Mouse (Mus musculus) forebrain, embryonic 13.5 days (tissue): ENCODE measurements around the gene Ccdc114. TPM values are rescaled to one million over a fixed set of nuclear protein-coding genes. Genes with fewer than 3 reads are reported as not detected.
"Not testable (repeated sequence)": the region's sequence is repeated elsewhere in the genome, so short reads cannot be mapped to it uniquely, and the experiment has no call there.

Experiments used
- ATAC-seq: fragments of 200-750 bp; cut with Nextera tagmentation; 2 replicates; pipeline ENCODE4 v1.8.0; 2017
- H3K27ac ChIP-seq: fragments of 300-500 bp; sonication (generic); 2 replicates; pipeline ENCODE4 v1.5.1; 2015; ENCODE audit warnings: inconsistent platforms, mild to moderate bottlenecking, moderate library complexity
- H3K27me3 ChIP-seq: fragments of 300-500 bp; sonication (generic); 2 replicates; pipeline ENCODE4 v1.6.1; 2015; ENCODE audit warnings: mild to moderate bottlenecking, inconsistent platforms
- H3K36me3 ChIP-seq: fragments of 300-500 bp; sonication (generic); 2 replicates; pipeline ENCODE4 v1.6.1; 2015; ENCODE audit warnings: mild to moderate bottlenecking, inconsistent platforms; ENCODE audit not compliant: poor library complexity, severe bottlenecking
- H3K4me1 ChIP-seq: fragments of 300-500 bp; sonication (generic); 2 replicates; pipeline ENCODE4 v1.6.1; 2015; ENCODE audit warnings: inconsistent platforms
- H3K4me2 ChIP-seq: fragments of 300-500 bp; sonication (generic); 2 replicates; pipeline ENCODE4 v1.6.1; 2015; ENCODE audit warnings: inconsistent platforms, mild to moderate bottlenecking, moderate library complexity
- H3K4me3 ChIP-seq: fragments of 300-500 bp; sonication (generic); 2 replicates; pipeline ENCODE4 v1.5.1; 2015; ENCODE audit warnings: mild to moderate bottlenecking, inconsistent platforms
- H3K9ac ChIP-seq: fragments of 300-500 bp; sonication (generic); 2 replicates; pipeline ENCODE4 v1.6.1; 2015; ENCODE audit warnings: mild to moderate bottlenecking, inconsistent platforms
- H3K9me3 ChIP-seq: fragments of 300-500 bp; sonication (generic); replicated peaks from 2 replicates; pipeline ENCODE4 v1.6.1; 2016; ENCODE audit warnings: inconsistent platforms
- WGBS: fragments of 180-500 bp; shearing (Covaris S2); methylation state at CpG from one replicate; pipeline ENCODE4 v1.1.7; 2015; 5-methylcytosine and 5-hydroxymethylcytosine counted together
- polyA plus RNA-seq: library from polyadenylated mRNA; unstranded; fragments of >200 nt; fragmentation: Nextera tagmentation; extraction: Ambion mirVana; gene quantifications from 2 replicates; pipeline ENCODE4 v1.2.1, GENCODE M21; 2015

Gene Ccdc114
- polyA plus RNA-seq = 2.5 and 3.5 TPM in 2 replicates

- H3K4me2 ChIP-seq = peak within 1 kb of the TSS; percentile 65
- H3K27ac ChIP-seq = peak within 1 kb of the TSS; percentile 57
- peak within 1 kb of the TSS; percentile 44 for H3K4me3 ChIP-seq
- H3K9ac ChIP-seq = peak within 1 kb of the TSS; percentile 44
- WGBS = 10% methylated on average over 24 of the region's 24 CpGs
- H3K4me1 ChIP-seq = peaks cover 10% of the 10 kb centered on the region
- peaks cover 15% of the 10 kb centered on the region for H3K27me3 ChIP-seq
- 0 out of 2 replicates have a peak, but pooled peaks cover 5% of the 10 kb centered on the region for H3K9me3 ChIP-seq
- ATAC-seq = peak; percentile 7; the same call in 1 of the 2 replicates
- no peaks in the 10 kb centered on the region for H3K36me3 ChIP-seq
Measured at GRCm38 (mm10) chr7:45923762-45924428, at the start of gene Ccdc114. Gene Ccdc114 (plus strand): TSS chr7:45924072.

- WGBS = 95% methylated on average over 7 of the region's 7 CpGs
- Histone ChIP-seq H3K36me3 (peaks cover 74% of the 10 kb centered on the region), H3K4me2 (no peak overlapping the region), H3K27ac (no peak overlapping the region), H3K4me1 (peaks cover 18% of the 10 kb centered on the region), H3K27me3 (no peaks in the 10 kb centered on the region), H3K9ac (no peak overlapping the region), H3K4me3 (no peak overlapping the region), H3K9me3 (no peaks in the 10 kb centered on the region)
- ATAC-seq = no peak
Measured at GRCm38 (mm10) chr7:45876895-45877294, 47.0 kb upstream of the Ccdc114 start.

- H3K27ac ChIP-seq, H3K27me3 ChIP-seq, ATAC-seq, H3K4me3 ChIP-seq, H3K9me3 ChIP-seq, H3K4me2 ChIP-seq, H3K9ac ChIP-seq: not testable (repeated sequence)
- Histone ChIP-seq H3K4me1 (peaks cover 18% of the 10 kb centered on the region), H3K36me3 (peaks cover 88% of the 10 kb centered on the region)
- WGBS = 96% methylated on average over 1 of the region's 1 CpGs
Measured at GRCm38 (mm10) chr7:45878278-45878677, 45.6 kb upstream of the Ccdc114 start, which contains the start of gene Grin2d. Gene Grin2d (minus strand): TSS chr7:45878378.

GRCm38 (mm10) chr7:45880531-45880930 lies 43.3 kb upstream of the Ccdc114 start:
- peaks cover 96% of the 10 kb centered on the region for H3K36me3 ChIP-seq
- H3K9ac ChIP-seq = no peak overlapping the region
- H3K4me1 ChIP-seq = no peaks in the 10 kb centered on the region
- H3K4me2 ChIP-seq = no peak overlapping the region
- no peaks in the 10 kb centered on the region for H3K9me3 ChIP-seq
- WGBS = 97% methylated on average over 4 of the region's 4 CpGs
- ATAC-seq = no peak
- no peak overlapping the region for H3K27ac ChIP-seq
- no peak overlapping the region for H3K4me3 ChIP-seq
- no peaks in the 10 kb centered on the region for H3K27me3 ChIP-seq

GRCm38 (mm10) chr7:45881011-45881410 lies 42.9 kb upstream of the Ccdc114 start:
- no peak overlapping the region for H3K27ac ChIP-seq
- H3K4me3 ChIP-seq = no peak overlapping the region
- WGBS = 88% methylated on average over 2 of the region's 2 CpGs
- no peak for ATAC-seq
- H3K36me3 ChIP-seq = peaks cover 96% of the 10 kb centered on the region
- H3K9ac ChIP-seq = no peak overlapping the region
- no peaks in the 10 kb centered on the region for H3K4me1 ChIP-seq
- H3K4me2 ChIP-seq = no peak overlapping the region
- H3K9me3 ChIP-seq = no peaks in the 10 kb centered on the region
- no peaks in the 10 kb centered on the region for H3K27me3 ChIP-seq

- Histone ChIP-seq H3K4me1 (no peaks in the 10 kb centered on the region), H3K27ac (no peak overlapping the region), H3K9ac (peak overlapping the region; percentile 26; the same call in 1 of the 2 replicates), H3K36me3 (peaks cover 41% of the 10 kb centered on the region), H3K4me2 (no peak overlapping the region), H3K4me3 (no peak overlapping the region), H3K27me3 (no peaks in the 10 kb centered on the region), H3K9me3 (no peaks in the 10 kb centered on the region)
- WGBS = 71% methylated on average over 3 of the region's 3 CpGs
- no peak for ATAC-seq
Measured at GRCm38 (mm10) chr7:45887246-45887645, 36.6 kb upstream of the Ccdc114 start.

- no peaks in the 10 kb centered on the region for H3K27me3 ChIP-seq
- no peak overlapping the region for H3K9ac ChIP-seq
- H3K4me2 ChIP-seq = no peak overlapping the region
- H3K9me3 ChIP-seq = no peaks in the 10 kb centered on the region
- H3K36me3 ChIP-seq = no peaks in the 10 kb centered on the region
- peaks cover 6% of the 10 kb centered on the region for H3K4me1 ChIP-seq
- 75% methylated on average over 2 of the region's 2 CpGs for WGBS
- no peak overlapping the region for H3K4me3 ChIP-seq
- ATAC-seq = no peak
- H3K27ac ChIP-seq = no peak overlapping the region
Measured at GRCm38 (mm10) chr7:45892651-45893050, 31.2 kb upstream of the Ccdc114 start.

GRCm38 (mm10) chr7:45895931-45896516 lies 27.8 kb upstream of the Ccdc114 start:
- no peaks in the 10 kb centered on the region for H3K9me3 ChIP-seq
- no peak overlapping the region for H3K27ac ChIP-seq
- 76% methylated on average over 6 of the region's 6 CpGs for WGBS
- peak; percentile 42 for ATAC-seq
- peaks cover 12% of the 10 kb centered on the region for H3K4me1 ChIP-seq
- H3K9ac ChIP-seq = no peak overlapping the region
- peak overlapping the region; percentile 89 for H3K4me2 ChIP-seq
- H3K4me3 ChIP-seq = peak overlapping the region; percentile 51
- H3K27me3 ChIP-seq = no peaks in the 10 kb centered on the region
- no peaks in the 10 kb centered on the region for H3K36me3 ChIP-seq

GRCm38 (mm10) chr7:45896517-45897257 lies 27.2 kb upstream of the Ccdc114 start, which contains the start of the genes Syngr4 and Tmem143:
Gene Syngr4 (minus strand): TSS chr7:45896714.
Gene Tmem143 (plus strand): TSS chr7:45896941.
- Histone ChIP-seq H3K4me2 (peak within 1 kb of the TSS; percentile 89), H3K9me3 (no peaks in the 10 kb centered on the region), H3K4me3 (peak within 1 kb of the TSS; percentile 51), H3K4me1 (peaks cover 12% of the 10 kb centered on the region), H3K36me3 (no peaks in the 10 kb centered on the region), H3K27me3 (no peaks in the 10 kb centered on the region), H3K27ac (peak within 1 kb of the TSS; percentile 37), H3K9ac (peak within 1 kb of the TSS; percentile 60)
- peak; percentile 90 for ATAC-seq
- 1% methylated on average over 40 of the region's 40 CpGs for WGBS

GRCm38 (mm10) chr7:45897258-45897757 lies 26.6 kb upstream of the Ccdc114 start:
- 1% methylated on average over 19 of the region's 19 CpGs for whole genome bisulfite sequencing
- H3K4me3 ChIP-seq = peak overlapping the region; percentile 51
- peak; percentile 64 for ATAC-seq

GRCm38 (mm10) chr7:45898125-45898524 lies 25.7 kb upstream of the Ccdc114 start:
- not testable (repeated sequence) for ATAC-seq, H3K9me3 ChIP-seq, H3K9ac ChIP-seq, H3K27me3 ChIP-seq, H3K27ac ChIP-seq, H3K4me3 ChIP-seq, H3K36me3 ChIP-seq
- WGBS = 53% methylated on average over 4 of the region's 4 CpGs
- Histone ChIP-seq H3K4me2 (peak overlapping the region; percentile 89), H3K4me1 (peaks cover 12% of the 10 kb centered on the region)

More at GRCm38 (mm10) chr7:45897258-45897757, 26.6 kb upstream of the Ccdc114 start:
- peak overlapping the region; percentile 37 for H3K27ac ChIP-seq
- H3K4me1 ChIP-seq = peaks cover 12% of the 10 kb centered on the region
- no peaks in the 10 kb centered on the region for H3K27me3 ChIP-seq
- H3K36me3 ChIP-seq = no peaks in the 10 kb centered on the region
- H3K4me2 ChIP-seq = peak overlapping the region; percentile 89
- H3K9me3 ChIP-seq = no peaks in the 10 kb centered on the region
- peak overlapping the region; percentile 60 for H3K9ac ChIP-seq

GRCm38 (mm10) chr7:45901562-45901961 lies 22.3 kb upstream of the Ccdc114 start:
- H3K9ac ChIP-seq = no peak overlapping the region
- H3K4me1 ChIP-seq = peaks cover 12% of the 10 kb centered on the region
- H3K4me3 ChIP-seq = no peak overlapping the region
- H3K27me3 ChIP-seq = no peaks in the 10 kb centered on the region
- 68% methylated on average over 5 of the region's 5 CpGs for WGBS
- ATAC-seq = no peak
- H3K36me3 ChIP-seq = no peaks in the 10 kb centered on the region
- no peak overlapping the region for H3K4me2 ChIP-seq
- no peaks in the 10 kb centered on the region for H3K9me3 ChIP-seq
- no peak overlapping the region for H3K27ac ChIP-seq
